Mouse (Mus musculus) kidney, postnatal 0 days (tissue): ENCODE results near the gene Klk7. TPM values are rescaled to one million over a fixed set of nuclear protein-coding genes. Genes with fewer than 3 reads are reported as not detected.

ENCODE experiments used
- ATAC-seq: fragments of 200-750 bp; cut with Nextera tagmentation; replicated peaks from 2 replicates; pipeline ENCODE4 v1.8.0; 2017; ENCODE audit warnings: low read depth, moderate number of reproducible peaks, moderate TSS enrichment, moderate library complexity; ENCODE audit not compliant: low FRiP score
- DNase-seq: peaks from one replicate; pipeline ENCODE4 v3.0.0-alpha.2; 2016; ENCODE audit warnings: low spot score
- H3K27ac ChIP-seq: fragments of 300-500 bp; sonication (generic); 2 replicates; pipeline ENCODE4 v1.5.1; 2014; ENCODE audit warnings: mild to moderate bottlenecking
- H3K27me3 ChIP-seq: fragments of 300-500 bp; sonication (generic); 2 replicates; pipeline ENCODE4 v1.6.1; 2014; ENCODE audit warnings: low read length, mixed read lengths; ENCODE audit not compliant: insufficient read depth
- H3K36me3 ChIP-seq: fragments of 300-500 bp; sonication (generic); 2 replicates; pipeline ENCODE4 v1.6.1; 2014; ENCODE audit warnings: low read length, mixed read lengths; ENCODE audit not compliant: insufficient read depth
- H3K4me1 ChIP-seq: fragments of 300-500 bp; sonication (generic); replicated peaks from 2 replicates; pipeline ENCODE4 v1.6.1; 2014; ENCODE audit warnings: antibody characterized with exemption, low read length, mixed read lengths; ENCODE audit not compliant: insufficient read depth
- H3K4me2 ChIP-seq: fragments of 300-500 bp; sonication (generic); 2 replicates; pipeline ENCODE4 v1.6.1; 2014; ENCODE audit warnings: mild to moderate bottlenecking, low read length, moderate library complexity, mixed read lengths
- H3K4me3 ChIP-seq: fragments of 300-500 bp; sonication (generic); replicated peaks from 2 replicates; pipeline ENCODE4 v1.5.1; 2014; ENCODE audit warnings: low read depth, low read length
- H3K9ac ChIP-seq: fragments of 300-500 bp; sonication (generic); 2 replicates; pipeline ENCODE4 v1.6.1; 2014; ENCODE audit warnings: low read depth, low read length
- H3K9me3 ChIP-seq: fragments of 300-500 bp; sonication (generic); replicated peaks from 2 replicates; pipeline ENCODE4 v1.6.1; 2016; ENCODE audit warnings: low read length, inconsistent platforms, mixed read lengths
- CTCF ChIP-seq: IDR thresholded peaks from 2 replicates; pipeline ENCODE4 v1.5.1; 2016; ENCODE audit warnings: antibody characterized with exemption, low read depth, mild to moderate bottlenecking, moderate library complexity
- WGBS: fragments of 180-500 bp; shearing (Covaris S2); extraction: QIAGEN DNeasy Blood & Tissue Kit; methylation state at CpG from one replicate; pipeline ENCODE4 v1.1.7; 2014; 5-methylcytosine and 5-hydroxymethylcytosine counted together
- polyA plus RNA-seq: library from polyadenylated mRNA; unstranded; fragments of >200 nt; fragmentation: Nextera tagmentation; extraction: Ambion mirVana; gene quantifications from 2 replicates; pipeline ENCODE4 v1.2.1, GENCODE M21; 2015

Klk7 gene
- polyA plus RNA-seq, 1 experiment from 2014 or later, result not detected

DNA sequence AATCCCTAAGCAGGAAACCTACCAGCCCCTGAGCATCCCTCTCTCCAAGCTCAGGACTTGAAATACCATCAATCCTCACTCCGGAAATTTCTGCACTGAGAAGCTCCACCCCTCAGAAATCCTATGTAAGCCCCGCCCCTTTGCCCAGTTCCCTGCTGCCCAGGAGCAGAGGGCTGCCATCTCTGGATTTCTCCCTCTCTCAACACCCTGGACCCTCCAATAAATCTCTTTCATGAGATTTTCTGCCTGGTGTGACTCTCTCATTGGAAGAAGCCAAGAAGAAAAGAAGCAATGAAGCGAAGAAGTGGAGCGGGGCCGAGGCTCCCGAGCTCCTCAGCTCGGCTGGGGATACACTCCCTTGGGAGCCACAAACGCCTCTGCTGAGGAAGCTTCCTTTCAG, 49.3 kb downstream of the Klk7 start:
- TF ChIP-seq CTCF, result no peak
- ATAC-seq (no peak), DNase-seq (peak; percentile 21)
- Histone ChIP-seq H3K27me3 (no peaks in the 10 kb centered on the region), H3K9me3 (no peaks in the 10 kb centered on the region), H3K4me1 (no peaks in the 10 kb centered on the region), H3K27ac (no peak overlapping the region), H3K9ac (no peak overlapping the region), H3K4me2 (no peak overlapping the region), H3K4me3 (no peak overlapping the region), H3K36me3 (no peaks in the 10 kb centered on the region)
- WGBS, result 51% methylated on average over 8 of the region's 8 CpGs

Other genes with a start within 250 kb of the Klk7 start
- gene Zfp658, start 249.0 kb upstream of the Klk7 start, polyA plus RNA-seq, result 1.8 and 2.1 TPM in 2 replicates
- gene Zfp719, start 231.7 kb upstream of the Klk7 start, polyA plus RNA-seq, result 7.8 and 9.3 TPM in 2 replicates
- 0.08 TPM in 1 of 2 replicates, not detected in the other for gene Zfp819, start 204.1 kb upstream of the Klk7 start, polyA plus RNA-seq
- gene Ceacam18, start 176.6 kb upstream of the Klk7 start, polyA plus RNA-seq, result not detected in 2 replicates
- gene Siglece, start 151.1 kb upstream of the Klk7 start, polyA plus RNA-seq, result 0.59 and 0.68 TPM in 2 replicates
- 12.5 and 13.5 TPM in 2 replicates for gene Ctu1, start 139.3 kb upstream of the Klk7 start, polyA plus RNA-seq
- gene Klk14, start 120.9 kb upstream of the Klk7 start, polyA plus RNA-seq, result not detected in 2 replicates
- gene Klk13, start 98.7 kb upstream of the Klk7 start, polyA plus RNA-seq, result 0.14 and 0.17 TPM in 2 replicates
- gene Klk12, start 42.4 kb upstream of the Klk7 start, polyA plus RNA-seq, result not detected in 2 replicates
- gene Klk11, start 36.7 kb upstream of the Klk7 start, polyA plus RNA-seq, result 0.18 TPM in 1 of 2 replicates, not detected in the other
- 0.46 and 0.51 TPM in 2 replicates for gene Klk10, start 30.3 kb upstream of the Klk7 start, polyA plus RNA-seq
- gene Klk9, start 19.4 kb upstream of the Klk7 start, polyA plus RNA-seq, result 0.08 and 0.18 TPM in 2 replicates
- 23.1 and 26.8 TPM in 2 replicates for gene Klk8, start 13.7 kb upstream of the Klk7 start, polyA plus RNA-seq
- not detected in 2 replicates for gene Klk6, start 13.2 kb downstream of the Klk7 start, polyA plus RNA-seq
- gene Klk5, start 30.7 kb downstream of the Klk7 start, polyA plus RNA-seq, result not detected in 2 replicates
- gene Klk4, start 69.9 kb downstream of the Klk7 start, polyA plus RNA-seq, result not detected in 2 replicates
- not detected in 2 replicates for gene Klk15, start 122.4 kb downstream of the Klk7 start, polyA plus RNA-seq
- gene Klk1b8, start 139.4 kb downstream of the Klk7 start, polyA plus RNA-seq, result 0.18 and 0.75 TPM in 2 replicates
- gene Klk1b1, start 155.5 kb downstream of the Klk7 start, polyA plus RNA-seq, result not detected in 2 replicates
- gene Klk1b9, start 164.8 kb downstream of the Klk7 start, polyA plus RNA-seq, result 0.39 and 0.47 TPM in 2 replicates
- gene Klk1b11, start 184.6 kb downstream of the Klk7 start, polyA plus RNA-seq, result 0.22 TPM in 2 replicates
- gene Klk1b26, start 200.9 kb downstream of the Klk7 start, polyA plus RNA-seq, result not detected in 2 replicates
- gene Klk1b27, start 241.0 kb downstream of the Klk7 start, polyA plus RNA-seq, result 0.22 TPM in 1 of 2 replicates, not detected in the other